Mouse (Mus musculus): ENCODE results near the gene Cyfip1.

GRCm38 (mm10) chr7:55909519-55909918 lies 68.0 kb downstream of the Cyfip1 start:
- no peak for TF ChIP-seq CTCF (IDR thresholded peaks at IDR 0.05; ENCODE audit: control insufficient read depth, insufficient read depth, insufficient read length)
- TF ChIP-seq MYOD1 (IDR thresholded peaks at IDR 0.05; ENCODE audit: control insufficient read depth, insufficient read length, low read depth): no peak

Measured in C2C12 (cell line).